Mouse (Mus musculus) CH12.LX (cell line): ENCODE data around the gene Tnk1. TPM values are rescaled to one million over a fixed set of nuclear protein-coding genes. Genes with fewer than 3 reads are reported as not detected.

Experiments used
- DNase-seq: peaks from one replicate; pipeline ENCODE4 v3.0.0-alpha.2; 2013; ENCODE audit errors: extremely low read depth
- H3K27ac ChIP-seq: 2 replicates; pipeline ENCODE4 v1.5.1; 2012; ENCODE audit warnings: low read depth, mild to moderate bottlenecking, control low read depth, moderate library complexity; ENCODE audit not compliant: insufficient read depth
- H3K27me3 ChIP-seq: replicated peaks from 2 replicates; pipeline ENCODE3; 2012; ENCODE audit warnings: inconsistent platforms
- H3K36me3 ChIP-seq, 2 experiments: replicated peaks in 1 of 2; 2 replicates each; pipeline versions ENCODE3 to v1.6.1; 2012; ENCODE audit warnings: inconsistent platforms in 1 of 2, low read length in 1 of 2, mild to moderate bottlenecking in 1 of 2, mixed read lengths in 1 of 2, moderate library complexity in 1 of 2; ENCODE audit not compliant: control insufficient read depth in 1 of 2, insufficient read depth in 1 of 2
- H3K4me1 ChIP-seq, 2 experiments: 2 replicates each; pipeline ENCODE4 v1.6.1; 2012; ENCODE audit warnings: inconsistent platforms in 1 of 2, moderate library complexity in 1 of 2; ENCODE audit not compliant: insufficient read depth in 2 of 2, control insufficient read depth in 1 of 2
- H3K4me2 ChIP-seq: 2 replicates; pipeline ENCODE4 v1.6.1; 2012; ENCODE audit warnings: low read depth, mild to moderate bottlenecking, control low read depth; ENCODE audit not compliant: poor library complexity, insufficient read depth, severe bottlenecking
- H3K4me3 ChIP-seq, 3 experiments: fragments of 150-350 bp in 1 of 3; sonication (generic) in 1 of 3; replicated peaks in 1 of 3; 2 replicates each; pipeline versions ENCODE3 to v1.5.1; 2011 to 2012; ENCODE audit warnings: low read depth in 2 of 3, low read length in 2 of 3, mild to moderate bottlenecking in 2 of 3, moderate library complexity in 2 of 3, control low read depth in 1 of 3, improper control_type of control experiment in 1 of 3, inconsistent platforms in 1 of 3, mixed read lengths in 1 of 3; ENCODE audit not compliant: poor library complexity in 1 of 3
- H3K79me2 ChIP-seq: replicated peaks from 2 replicates; pipeline ENCODE4 v1.6.1; 2012; ENCODE audit warnings: mild to moderate bottlenecking, moderate library complexity; ENCODE audit not compliant: control insufficient read depth, poor library complexity, insufficient read depth, severe bottlenecking; ENCODE audit errors: extremely low read depth
- H3K9ac ChIP-seq: 2 replicates; pipeline ENCODE4 v1.6.1; 2012; ENCODE audit warnings: low read depth, mild to moderate bottlenecking, control low read depth, moderate library complexity; ENCODE audit not compliant: insufficient read depth
- H3K9me3 ChIP-seq: replicated peaks from 2 replicates; pipeline ENCODE3; 2012; ENCODE audit warnings: low read length, inconsistent platforms, mixed read lengths
- BHLHE40 ChIP-seq: IDR thresholded peaks from 2 replicates; pipeline ENCODE4 v1.6.1; 2011; ENCODE audit warnings: mild to moderate bottlenecking, low read depth, low read length, improper control_type of control experiment
- POLR2AphosphoS2 ChIP-seq: IDR thresholded peaks from 2 replicates; pipeline ENCODE4 v1.6.1; 2011; ENCODE audit warnings: low read depth, low read length, improper control_type of control experiment
- SIN3A ChIP-seq: IDR thresholded peaks from 2 replicates; pipeline ENCODE4 v1.6.1; 2012; ENCODE audit warnings: low read length, improper control_type of control experiment, inconsistent platforms
- SMC3 ChIP-seq: IDR thresholded peaks from 2 replicates; pipeline ENCODE4 v1.6.1; 2011; ENCODE audit warnings: low read depth, low read length, improper control_type of control experiment
- UBTF ChIP-seq: IDR thresholded peaks from 2 replicates; pipeline ENCODE4 v1.6.1; 2012; ENCODE audit warnings: low read depth, mild to moderate bottlenecking, inconsistent platforms, low read length, improper control_type of control experiment, moderate library complexity
- ZC3H11A ChIP-seq: IDR thresholded peaks from 2 replicates; pipeline ENCODE4 v1.6.1; 2012; ENCODE audit warnings: low read depth, mild to moderate bottlenecking, inconsistent platforms, low read length, improper control_type of control experiment
- ZNF384 ChIP-seq: IDR thresholded peaks from 2 replicates; pipeline ENCODE4 v1.6.1; 2012; ENCODE audit warnings: low read depth, low read length, improper control_type of control experiment, inconsistent platforms
- dilution Hi-C: fragments of 300-500 bp; cut with MboI; formaldehyde crosslinking; loops from 2 replicates; pipeline ENCODE4 v1.14.3; 2020; ENCODE audit warnings: low sequenced_read_pairs; ENCODE audit not compliant: extremely low pct_unique_long_range_greater_than_20kb, extremely low pct_ligation_motif_present
- in situ Hi-C: fragments of 300-500 bp; cut with MboI; formaldehyde crosslinking; loops from 3 replicates; pipeline ENCODE4 v1.14.3; 2019; ENCODE audit warnings: low sequenced_read_pairs, low pct_ligation_motif_present, low pct_unique_long_range_greater_than_20kb, mixed read lengths
- polyA plus RNA-seq: library from polyadenylated mRNA; unstranded; fragments of >175 nt; gene quantifications from 2 replicates; pipeline ENCODE4 v1.2.1, GENCODE M21; 2012; ENCODE audit warnings: low read depth; ENCODE audit not compliant: insufficient read length
- total RNA-seq, 2 experiments: library from RNA; depleted of rRNA; stranded (reverse); fragments of 300-350 nt in 1 of 2; fragments of >200 nt in 1 of 2; gene quantifications; 2 replicates each; pipeline ENCODE4 v1.2.3; 2012 to 2014

Gene Tnk1
- total and polyA plus RNA-seq, 3 experiments: 0.13 to 0.30 TPM; not detected in 1

GRCm38 (mm10) chr11:69802648-69803105 lies 55.9 kb downstream of the Tnk1 start:
- no peaks in the 10 kb centered on the region for H3K79me2 ChIP-seq
- H3K27me3 ChIP-seq: peaks cover 45% of the 10 kb centered on the region
- no peak overlapping the region for H3K27ac ChIP-seq
- peaks cover 12 to 50% of the 10 kb centered on the region in 2 experiments for H3K4me1 ChIP-seq
- DNase-seq: no peak
- TF ChIP-seq POLR2AphosphoS2 (no peak), SIN3A (peak; percentile 28; the same call in 1 of the 2 replicates)
- peaks cover 24% of the 10 kb centered on the region for H3K9me3 ChIP-seq
- no peaks in the 10 kb centered on the region for H3K36me3 ChIP-seq
- H3K9ac ChIP-seq: peak overlapping the region; percentile 27; the same call in 1 of the 2 replicates
- dilution Hi-C loops (no loop called here), in situ Hi-C loops (loop anchor here (5.0 kb wide), 1 partner anchor 75 kb away; the partner anchor contains the start of gene Tmem95)
- peak overlapping the region; percentile 39 to 57 (median 42) for H3K4me3 ChIP-seq
- H3K4me2 ChIP-seq: peak overlapping the region; percentile 72

GRCm38 (mm10) chr11:69801379-69801977 lies 57.1 kb downstream of the Tnk1 start, which contains the start of gene Fgf11:
Gene Fgf11 (minus strand): TSS chr11:69801857.
- no peak for DNase-seq
- Histone ChIP-seq H3K9ac (peak within 1 kb of the TSS; percentile 27; the same call in 1 of the 2 replicates), H3K4me1 (peaks cover 12 to 57% of the 10 kb centered on the region in 2 experiments), H3K4me3 (peak within 1 kb of the TSS; percentile 49 to 64 (median 57)), H3K4me2 (peak within 1 kb of the TSS; percentile 72), H3K27ac (no peak within 1 kb of the TSS), H3K27me3 (peaks cover 45% of the 10 kb centered on the region), H3K36me3 (no peaks in the 10 kb centered on the region), H3K9me3 (peaks cover 22% of the 10 kb centered on the region), H3K79me2 (no peaks in the 10 kb centered on the region)
- dilution Hi-C loops: no loop called here
- in situ Hi-C loops: loop anchor here (5.0 kb wide), 1 partner anchor 76 kb away; the partner anchor contains the start of gene Tmem95
- no peak for TF ChIP-seq ZNF384
- TF ChIP-seq BHLHE40: no peak
- TF ChIP-seq SMC3: no peak
- TF ChIP-seq UBTF: no peak
- TF ChIP-seq ZC3H11A: no peak

Other genes with a start within 250 kb of the Tnk1 start
Only the 20 nearest of the 42 such genes appear.
- not detected in 2 replicates for gene Slc35g3, start 96.8 kb downstream of the Tnk1 start, total RNA-seq (2012; rRNA removed)
- not detected in 2 replicates for gene Slc35g3, start 96.8 kb downstream of the Tnk1 start, total RNA-seq (2014; rRNA removed)
- not detected in 2 replicates for gene Slc35g3, start 96.8 kb downstream of the Tnk1 start, polyA plus RNA-seq
- gene Zbtb4, start 92.8 kb downstream of the Tnk1 start, total RNA-seq (2012; rRNA removed): 3.4 TPM in 2 replicates
- 0.75 and 0.77 TPM in 2 replicates for gene Zbtb4, start 92.8 kb downstream of the Tnk1 start, total RNA-seq (2014; rRNA removed)
- gene Zbtb4, start 92.8 kb downstream of the Tnk1 start, polyA plus RNA-seq: 2.3 and 3.0 TPM in 2 replicates
- gene Chrnb1, start 62.8 kb downstream of the Tnk1 start, total RNA-seq (2012; rRNA removed): 2.1 and 2.2 TPM in 2 replicates
- gene Chrnb1, start 62.8 kb downstream of the Tnk1 start, total RNA-seq (2014; rRNA removed): 1.9 TPM in 2 replicates
- gene Chrnb1, start 62.8 kb downstream of the Tnk1 start, polyA plus RNA-seq: 5.9 and 6.6 TPM in 2 replicates
- gene Fgf11, start 56.9 kb downstream of the Tnk1 start, total RNA-seq (2012; rRNA removed): 0.92 and 0.93 TPM in 2 replicates
- 1.6 and 1.8 TPM in 2 replicates for gene Fgf11, start 56.9 kb downstream of the Tnk1 start, total RNA-seq (2014; rRNA removed)
- gene Fgf11, start 56.9 kb downstream of the Tnk1 start, polyA plus RNA-seq: 3.7 and 3.9 TPM in 2 replicates
- 0.08 TPM in 2 replicates for gene Tmem102, start 53.1 kb downstream of the Tnk1 start, total RNA-seq (2012; rRNA removed)
- gene Tmem102, start 53.1 kb downstream of the Tnk1 start, total RNA-seq (2014; rRNA removed): not detected in 2 replicates
- 0.16 TPM in 1 of 2 replicates, not detected in the other for gene Tmem102, start 53.1 kb downstream of the Tnk1 start, polyA plus RNA-seq
- gene Gm39566, start 43.4 kb downstream of the Tnk1 start, total RNA-seq (2012; rRNA removed): not detected in 2 replicates
- gene Gm39566, start 43.4 kb downstream of the Tnk1 start, total RNA-seq (2014; rRNA removed): not detected in 2 replicates
- not detected in 2 replicates for gene Gm39566, start 43.4 kb downstream of the Tnk1 start, polyA plus RNA-seq
- gene Spem2, start 40.3 kb downstream of the Tnk1 start, total RNA-seq (2012; rRNA removed): not detected in 2 replicates
- not detected in 2 replicates for gene Spem2, start 40.3 kb downstream of the Tnk1 start, total RNA-seq (2014; rRNA removed)
- not detected in 2 replicates for gene Spem2, start 40.3 kb downstream of the Tnk1 start, polyA plus RNA-seq
- not detected in 2 replicates for gene Spem1, start 36.5 kb downstream of the Tnk1 start, total RNA-seq (2012; rRNA removed)
- gene Spem1, start 36.5 kb downstream of the Tnk1 start, total RNA-seq (2014; rRNA removed): not detected in 2 replicates
- gene Spem1, start 36.5 kb downstream of the Tnk1 start, polyA plus RNA-seq: not detected in 2 replicates
- 0.55 and 1.3 TPM in 2 replicates for gene Nlgn2, start 20.9 kb downstream of the Tnk1 start, total RNA-seq (2012; rRNA removed)
- gene Nlgn2, start 20.9 kb downstream of the Tnk1 start, total RNA-seq (2014; rRNA removed): 0.20 and 0.95 TPM in 2 replicates
- 1.1 and 1.2 TPM in 2 replicates for gene Nlgn2, start 20.9 kb downstream of the Tnk1 start, polyA plus RNA-seq
- gene Tmem256, start 20.2 kb downstream of the Tnk1 start, total RNA-seq (2012; rRNA removed): 203 and 206 TPM in 2 replicates
- gene Tmem256, start 20.2 kb downstream of the Tnk1 start, total RNA-seq (2014; rRNA removed): 262 and 327 TPM in 2 replicates
- 185 and 218 TPM in 2 replicates for gene Tmem256, start 20.2 kb downstream of the Tnk1 start, polyA plus RNA-seq
- 2.4 and 2.9 TPM in 2 replicates for gene Plscr3, start 12.4 kb downstream of the Tnk1 start, total RNA-seq (2012; rRNA removed)
- gene Plscr3, start 12.4 kb downstream of the Tnk1 start, total RNA-seq (2014; rRNA removed): 2.0 and 2.5 TPM in 2 replicates
- gene Plscr3, start 12.4 kb downstream of the Tnk1 start, polyA plus RNA-seq: 12.5 and 15.3 TPM in 2 replicates
- gene Tmem95, start 19.3 kb upstream of the Tnk1 start, total RNA-seq (2012; rRNA removed): not detected in 2 replicates
- gene Tmem95, start 19.3 kb upstream of the Tnk1 start, total RNA-seq (2014; rRNA removed): not detected in 2 replicates
- gene Tmem95, start 19.3 kb upstream of the Tnk1 start, polyA plus RNA-seq: not detected in 2 replicates
- gene Kctd11, start 22.7 kb upstream of the Tnk1 start, total RNA-seq (2012; rRNA removed): 3.3 and 3.9 TPM in 2 replicates
- 1.3 and 1.8 TPM in 2 replicates for gene Kctd11, start 22.7 kb upstream of the Tnk1 start, total RNA-seq (2014; rRNA removed)
- gene Kctd11, start 22.7 kb upstream of the Tnk1 start, polyA plus RNA-seq: 1.5 and 2.1 TPM in 2 replicates
- gene Acap1, start 36.8 kb upstream of the Tnk1 start, total RNA-seq (2012; rRNA removed): 38.9 and 39.6 TPM in 2 replicates
- 58.2 and 66.2 TPM in 2 replicates for gene Acap1, start 36.8 kb upstream of the Tnk1 start, total RNA-seq (2014; rRNA removed)
- 66.7 and 70.9 TPM in 2 replicates for gene Acap1, start 36.8 kb upstream of the Tnk1 start, polyA plus RNA-seq
- 0.34 and 0.59 TPM in 2 replicates for gene 2810408A11Rik, start 42.3 kb upstream of the Tnk1 start, total RNA-seq (2012; rRNA removed)
- gene 2810408A11Rik, start 42.3 kb upstream of the Tnk1 start, total RNA-seq (2014; rRNA removed): 0.35 and 0.86 TPM in 2 replicates
- gene 2810408A11Rik, start 42.3 kb upstream of the Tnk1 start, polyA plus RNA-seq: 0.33 and 0.41 TPM in 2 replicates
- gene Neurl4, start 42.3 kb upstream of the Tnk1 start, total RNA-seq (2012; rRNA removed): 51.0 and 56.1 TPM in 2 replicates
- 21.4 and 22.9 TPM in 2 replicates for gene Neurl4, start 42.3 kb upstream of the Tnk1 start, total RNA-seq (2014; rRNA removed)
- gene Neurl4, start 42.3 kb upstream of the Tnk1 start, polyA plus RNA-seq: 40.1 and 46.2 TPM in 2 replicates
- gene Gps2, start 55.2 kb upstream of the Tnk1 start, total RNA-seq (2012; rRNA removed): 29.4 and 35.9 TPM in 2 replicates
- 25.0 and 27.4 TPM in 2 replicates for gene Gps2, start 55.2 kb upstream of the Tnk1 start, total RNA-seq (2014; rRNA removed)
- gene Gps2, start 55.2 kb upstream of the Tnk1 start, polyA plus RNA-seq: 69.2 and 73.6 TPM in 2 replicates
- 1,419 and 1,651 TPM in 2 replicates for gene Eif5a, start 63.2 kb upstream of the Tnk1 start, total RNA-seq (2012; rRNA removed)
- gene Eif5a, start 63.2 kb upstream of the Tnk1 start, total RNA-seq (2014; rRNA removed): 2,535 and 2,729 TPM in 2 replicates
- gene Eif5a, start 63.2 kb upstream of the Tnk1 start, polyA plus RNA-seq: 3,314 and 3,421 TPM in 2 replicates
- gene Ybx2, start 77.1 kb upstream of the Tnk1 start, total RNA-seq (2012; rRNA removed): 0.25 TPM in 1 of 2 replicates, not detected in the other
- not detected in 2 replicates for gene Ybx2, start 77.1 kb upstream of the Tnk1 start, total RNA-seq (2014; rRNA removed)
- gene Ybx2, start 77.1 kb upstream of the Tnk1 start, polyA plus RNA-seq: 0.39 TPM in 1 of 2 replicates, not detected in the other
- gene Slc2a4, start 89.5 kb upstream of the Tnk1 start, total RNA-seq (2012; rRNA removed): 2.2 and 2.6 TPM in 2 replicates
- 3.1 and 3.8 TPM in 2 replicates for gene Slc2a4, start 89.5 kb upstream of the Tnk1 start, total RNA-seq (2014; rRNA removed)
- gene Slc2a4, start 89.5 kb upstream of the Tnk1 start, polyA plus RNA-seq: 2.3 and 2.4 TPM in 2 replicates